Mouse (Mus musculus) urinary bladder, postnatal 10 days (tissue): ENCODE measurements around the gene Erc2.

Experiments
- DNase-seq: peaks from one replicate; pipeline ENCODE4 v3.0.0; 2022; ENCODE audit warnings: low spot score

The Erc2 gene

GRCm38 (mm10) chr14:28192711-28193364 is 570.6 kb downstream of the Erc2 start:
- DNase-seq, result no peak

- DNase-seq, result no peak
Measured at GRCm38 (mm10) chr14:28203874-28204273, 581.6 kb downstream of the Erc2 start.

- no peak for DNase-seq
Measured at GRCm38 (mm10) chr14:28206303-28206702, 584.1 kb downstream of the Erc2 start.

- DNase-seq, result no peak
Measured at GRCm38 (mm10) chr14:28225550-28225949, 603.3 kb downstream of the Erc2 start.

- DNase-seq, result no peak
Measured at GRCm38 (mm10) chr14:28230563-28230962, 608.3 kb downstream of the Erc2 start.

- DNase-seq, result no peak
Measured at GRCm38 (mm10) chr14:28231241-28231640, 609.0 kb downstream of the Erc2 start.

- no peak for DNase-seq
Measured at GRCm38 (mm10) chr14:28238336-28239048, 616.3 kb downstream of the Erc2 start.

- DNase-seq, result no peak
Measured at GRCm38 (mm10) chr14:28240111-28240510, 617.9 kb downstream of the Erc2 start.

- DNase-seq, result no peak
Measured at GRCm38 (mm10) chr14:28242743-28243142, 620.5 kb downstream of the Erc2 start.

GRCm38 (mm10) chr14:28243474-28243873 is 621.2 kb downstream of the Erc2 start:
- DNase-seq, result no peak

- no peak for DNase-seq
Measured at GRCm38 (mm10) chr14:28262706-28263105, 640.5 kb downstream of the Erc2 start.

- DNase-seq, result no peak
Measured at GRCm38 (mm10) chr14:28267367-28267766, 645.1 kb downstream of the Erc2 start.

GRCm38 (mm10) chr14:28271846-28272245 is 649.6 kb downstream of the Erc2 start:
- DNase-seq, result no peak

GRCm38 (mm10) chr14:28273669-28274068 is 651.4 kb downstream of the Erc2 start:
- DNase-seq, result no peak

- no peak for DNase-seq
Measured at GRCm38 (mm10) chr14:28274826-28275225, 652.6 kb downstream of the Erc2 start.

GRCm38 (mm10) chr14:28278951-28279350 is 656.7 kb downstream of the Erc2 start:
- no peak for DNase-seq

GRCm38 (mm10) chr14:28280376-28280775 is 658.1 kb downstream of the Erc2 start:
- no peak for DNase-seq

- DNase-seq, result no peak
Measured at GRCm38 (mm10) chr14:28283319-28284095, 661.3 kb downstream of the Erc2 start.

- no peak for DNase-seq
Measured at GRCm38 (mm10) chr14:28286511-28286910, 664.3 kb downstream of the Erc2 start.

- no peak for DNase-seq
Measured at GRCm38 (mm10) chr14:28288196-28288595, 666.0 kb downstream of the Erc2 start.

GRCm38 (mm10) chr14:28288926-28289325 is 666.7 kb downstream of the Erc2 start:
- DNase-seq, result no peak

GRCm38 (mm10) chr14:28293921-28294320 is 671.7 kb downstream of the Erc2 start:
- no peak for DNase-seq

- no peak for DNase-seq
Measured at GRCm38 (mm10) chr14:28295145-28295544, 672.9 kb downstream of the Erc2 start.
